ENCODE assay signal across 7 mouse cellular contexts in the genomic region with DNA sequence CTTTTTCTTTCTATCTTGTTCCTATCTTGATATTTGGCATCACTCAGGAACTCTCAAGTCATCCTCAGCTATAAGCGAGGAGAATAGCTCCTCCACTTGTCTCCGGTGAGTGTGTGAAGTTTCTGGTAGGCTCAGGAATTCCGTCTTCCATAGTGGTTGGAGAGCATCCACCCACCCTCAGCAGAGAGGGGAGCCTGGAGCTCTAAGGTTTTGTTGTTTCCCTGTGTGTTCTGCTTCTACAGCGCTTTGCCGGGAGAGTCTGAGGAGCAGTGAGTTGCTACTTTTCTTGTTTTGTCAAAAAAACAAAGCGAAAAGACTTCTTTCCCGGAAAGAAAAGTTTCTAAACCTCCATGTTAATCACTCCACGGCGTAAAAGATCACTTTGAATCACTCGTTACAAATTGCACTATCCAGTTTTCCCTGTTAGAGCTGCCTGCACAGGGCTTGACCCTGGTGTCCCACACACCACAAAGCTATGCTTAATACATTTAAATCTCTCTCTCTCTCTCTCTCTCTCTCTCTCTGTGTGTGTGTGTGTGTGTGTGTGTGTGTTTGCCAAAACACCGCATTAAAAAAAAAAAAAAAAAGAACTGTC. TPM values are rescaled to one million over a fixed set of nuclear protein-coding genes. Genes with fewer than 3 reads are reported as not detected.
DNase-seq lines count a peak whose midpoint lies in the region; ATAC-seq and TF ChIP-seq lines count a peak whose summit lies in the region.

No protein-coding gene starts in this region.

- H3K36me3 ChIP-seq in ES-E14 (ENCODE audit: control insufficient read depth, insufficient read depth, low read length, poor library complexity, severe bottlenecking), result no peaks in the 10 kb centered on the region
- H3K36me3 ChIP-seq in forebrain, embryonic 16.5 days (ENCODE audit: control insufficient read depth, insufficient read depth), result no peaks in the 10 kb centered on the region
- no peaks in the 10 kb centered on the region for H3K36me3 ChIP-seq in intestine, embryonic 15.5 days
- H3K36me3 ChIP-seq in liver, embryonic 13.5 days, result no peaks in the 10 kb centered on the region
- no peaks in the 10 kb centered on the region for H3K36me3 ChIP-seq in stomach, embryonic 14.5 days (ENCODE audit: control insufficient read depth, insufficient read depth, low read length)

- H3K4me2 ChIP-seq in forebrain, embryonic 16.5 days (ENCODE audit: low read length), result peak overlapping the region; percentile 63
- H3K4me2 ChIP-seq in intestine, embryonic 15.5 days (replicated peaks), result peak overlapping the region; percentile 96
- peak overlapping the region; percentile 69 for H3K4me2 ChIP-seq in liver, embryonic 13.5 days
- H3K4me2 ChIP-seq in stomach, embryonic 14.5 days (replicated peaks; ENCODE audit: low read depth, low read length), result peak overlapping the region; percentile 83

- H3K9ac ChIP-seq in ES-E14 (ENCODE audit: insufficient read depth, low read depth, low read length, poor library complexity, severe bottlenecking), result no peak overlapping the region
- H3K9ac ChIP-seq in forebrain, embryonic 16.5 days (replicated peaks; ENCODE audit: low read depth, low read length), result no peak overlapping the region
- peak overlapping the region; percentile 28; the same call in 1 of the 2 replicates for H3K9ac ChIP-seq in intestine, embryonic 15.5 days
- H3K9ac ChIP-seq in liver, embryonic 13.5 days, result no peak overlapping the region
- H3K9ac ChIP-seq in stomach, embryonic 14.5 days (replicated peaks; ENCODE audit: low read depth, low read length), result no peak overlapping the region

- H3K27ac ChIP-seq in ES-E14 (ENCODE audit: insufficient read depth, low read depth, low read length, poor library complexity, severe bottlenecking), result no peak overlapping the region
- no peak overlapping the region for H3K27ac ChIP-seq in forebrain, embryonic 16.5 days (ENCODE audit: low read length)
- no peak overlapping the region for H3K27ac ChIP-seq in intestine, embryonic 15.5 days
- no peak overlapping the region for H3K27ac ChIP-seq in liver, embryonic 13.5 days
- H3K27ac ChIP-seq in stomach, embryonic 14.5 days (ENCODE audit: low read length), result no peak overlapping the region

- WGBS in forebrain, embryonic 16.5 days, result 6% methylated on average over 11 of the region's 11 CpGs
- WGBS in intestine, embryonic 15.5 days, result 16% methylated on average over 11 of the region's 11 CpGs
- WGBS in liver, embryonic 13.5 days (ENCODE audit: insufficient replicate concordance), result 12% methylated on average over 11 of the region's 11 CpGs
- 11% methylated on average over 11 of the region's 11 CpGs for WGBS in stomach, embryonic 14.5 days

- H3K27me3 ChIP-seq in forebrain, embryonic 16.5 days (replicated peaks; ENCODE audit: control insufficient read depth, insufficient read depth, low read length), result no peaks in the 10 kb centered on the region
- no peaks in the 10 kb centered on the region for H3K27me3 ChIP-seq in intestine, embryonic 15.5 days (replicated peaks)
- peaks cover 38% of the 10 kb centered on the region for H3K27me3 ChIP-seq in liver, embryonic 13.5 days
- H3K27me3 ChIP-seq in stomach, embryonic 14.5 days (ENCODE audit: control insufficient read depth, insufficient read depth, low read length), result no peaks in the 10 kb centered on the region

- H3K4me3 ChIP-seq in ES-E14 (ENCODE audit: insufficient read depth in 1 of 2, low read depth in 1 of 2, low read length in 2 of 2, poor library complexity in 1 of 2, severe bottlenecking in 1 of 2), result no peak overlapping the region
- H3K4me3 ChIP-seq in forebrain, embryonic 16.5 days (replicated peaks; ENCODE audit: low read length), result peak overlapping the region; percentile 72
- H3K4me3 ChIP-seq in intestine, embryonic 15.5 days (replicated peaks), result peak overlapping the region; percentile 63
- H3K4me3 ChIP-seq in liver, embryonic 13.5 days (replicated peaks), result 0 out of 2 replicates have a peak overlapping the region, but pooled peaks have one; percentile 56
- peak overlapping the region; percentile 47 for H3K4me3 ChIP-seq in stomach, embryonic 14.5 days (ENCODE audit: low read depth, low read length)

- H3K4me1 ChIP-seq in ES-E14 (ENCODE audit: control insufficient read depth in 2 of 2, insufficient read depth in 2 of 2, low read length in 2 of 2, poor library complexity in 1 of 2), result no peaks in the 10 kb centered on the region
- H3K4me1 ChIP-seq in forebrain, embryonic 16.5 days (replicated peaks; ENCODE audit: control insufficient read depth, insufficient read depth, low read length), result peaks cover 12% of the 10 kb centered on the region
- H3K4me1 ChIP-seq in intestine, embryonic 15.5 days (replicated peaks), result no peaks in the 10 kb centered on the region
- peaks cover 8% of the 10 kb centered on the region for H3K4me1 ChIP-seq in liver, embryonic 13.5 days (replicated peaks)
- H3K4me1 ChIP-seq in stomach, embryonic 14.5 days (ENCODE audit: control insufficient read depth, insufficient read depth, low read length), result no peaks in the 10 kb centered on the region

- no peak for ATAC-seq in forebrain, embryonic 16.5 days
- ATAC-seq in intestine, embryonic 15.5 days, result no peak; the same call in 1 of the 2 replicates
- no peak for ATAC-seq in liver, embryonic 13.5 days (ENCODE audit: low read depth)
- no peak for ATAC-seq in stomach, embryonic 14.5 days (ENCODE audit: insufficient number of reproducible peaks, insufficient read depth, low FRiP score, low read depth)

- H3K9me3 ChIP-seq in ES-E14 (ENCODE audit: control insufficient read depth, insufficient read depth, low read depth, low read length), result no peaks in the 10 kb centered on the region
- no peaks in the 10 kb centered on the region for H3K9me3 ChIP-seq in forebrain, embryonic 16.5 days (ENCODE audit: control insufficient read depth, low read length)
- no peaks in the 10 kb centered on the region for H3K9me3 ChIP-seq in intestine, embryonic 15.5 days
- H3K9me3 ChIP-seq in liver, embryonic 13.5 days (replicated peaks), result no peaks in the 10 kb centered on the region
- no peaks in the 10 kb centered on the region for H3K9me3 ChIP-seq in stomach, embryonic 14.5 days (ENCODE audit: control insufficient read depth, low read depth, low read length)

- in situ Hi-C loops in ES-E14 (cut with MboI; ENCODE audit: low sequenced_read_pairs in 2 of 2, unreplicated experiment in 2 of 2), result no loop called here

- DNase-seq in 3T3-L1 (ENCODE audit: low read depth, low spot score), result peak; percentile 18
- DNase-seq in ES-E14 (ENCODE audit: low read depth, low spot score), result peak; percentile 7
- DNase-seq in liver, embryonic 13.5 days, result no peak
- DNase-seq in ovary, postnatal 14 days (ENCODE audit: low spot score), result no peak

TF ChIP-seq in ES-E14, 5 proteins besides CTCF, POLR2A, EP300 and RAD21:
- no peak for TF ChIP-seq HCFC1 (IDR thresholded peaks at IDR 0.05; ENCODE audit: borderline replicate concordance, insufficient read depth, low read length)
- no peak for TF ChIP-seq MAFK (IDR thresholded peaks at IDR 0.05; ENCODE audit: insufficient read depth, low read depth, low read length)
- no peak for TF ChIP-seq CHD2 (IDR thresholded peaks at IDR 0.05; ENCODE audit: low read depth, low read length)
- no peak for TF ChIP-seq ZC3H11A (IDR thresholded peaks at IDR 0.05; ENCODE audit: borderline replicate concordance, low read depth, low read length)
- TF ChIP-seq ZNF384 (IDR thresholded peaks at IDR 0.05; ENCODE audit: low read depth, low read length), result no peak

RNA-seq across cellular contexts. Expression of a gene that starts 1.3 kb away (rescaled TPM):
- 1.4 and 3.3 TPM in 2 replicates for total RNA-seq in ES-E14 (2012; rRNA removed)
- 11.2 and 12.8 TPM in 2 replicates for polyA plus RNA-seq in forebrain, embryonic 16.5 days (2015; fragmentation: Nextera tagmentation; extraction: Ambion mirVana)
- 3.2 TPM in 2 replicates for polyA plus RNA-seq in intestine, embryonic 15.5 days (2015; fragmentation: Nextera tagmentation; extraction: Ambion mirVana)
- 0.46 and 0.48 TPM in 2 replicates for polyA plus RNA-seq in liver, embryonic 13.5 days (2015; fragmentation: Nextera tagmentation; extraction: Ambion mirVana)
- 4.1 and 4.4 TPM in 2 replicates for polyA plus RNA-seq in stomach, embryonic 14.5 days (2014; fragmentation: Nextera tagmentation; extraction: Ambion mirVana)

Comparison
In these comparisons a context has a peak if more than half of its experiments do, and no peak if none do; other contexts are left out.
1. DNase-seq: peak in 3T3-L1 (single experiment) and ES-E14 (single experiment); none in liver, embryonic 13.5 days (single experiment) and ovary, postnatal 14 days (single experiment).
2. H3K4me3 ChIP-seq: peak in forebrain, embryonic 16.5 days (single experiment), intestine, embryonic 15.5 days (single experiment), liver, embryonic 13.5 days (single experiment) and stomach, embryonic 14.5 days (single experiment); none in ES-E14 (0 of 2).
3. Peak in every context shown above with its lines, with median percentiles within 50 percentile points of each other: H3K4me2 ChIP-seq.